Mouse (Mus musculus) lung, embryonic 16.5 days (tissue): ENCODE data around the gene Zkscan6. TPM values are rescaled to one million over a fixed set of nuclear protein-coding genes. Genes with fewer than 3 reads are reported as not detected.

Source experiments
- ATAC-seq: fragments of 200-750 bp; cut with Nextera tagmentation; 2 replicates; pipeline ENCODE4 v1.8.0; 2017; ENCODE audit warnings: low read depth, mild to moderate bottlenecking, moderate library complexity
- H3K27ac ChIP-seq: fragments of 300-500 bp; sonication (generic); 2 replicates; pipeline ENCODE4 v1.5.1; 2014; ENCODE audit warnings: mild to moderate bottlenecking, control low read depth, low read length
- H3K27me3 ChIP-seq: fragments of 300-500 bp; sonication (generic); 2 replicates; pipeline ENCODE4 v1.6.1; 2014; ENCODE audit warnings: low read depth, low read length, mixed read lengths; ENCODE audit not compliant: control insufficient read depth, insufficient read depth
- H3K36me3 ChIP-seq: fragments of 300-500 bp; sonication (generic); 2 replicates; pipeline ENCODE4 v1.6.1; 2014; ENCODE audit warnings: low read length; ENCODE audit not compliant: control insufficient read depth, insufficient read depth
- H3K4me1 ChIP-seq: fragments of 300-500 bp; sonication (generic); replicated peaks from 2 replicates; pipeline ENCODE4 v1.6.1; 2014; ENCODE audit warnings: low read length, mixed read lengths; ENCODE audit not compliant: control insufficient read depth, insufficient read depth
- H3K4me2 ChIP-seq: fragments of 300-500 bp; sonication (generic); 2 replicates; pipeline ENCODE4 v1.6.1; 2014; ENCODE audit warnings: low read depth, low read length, control low read depth
- H3K4me3 ChIP-seq: fragments of 300-500 bp; sonication (generic); 2 replicates; pipeline ENCODE4 v1.5.1; 2014; ENCODE audit warnings: mild to moderate bottlenecking, low read length, control low read depth
- H3K9ac ChIP-seq: fragments of 300-500 bp; sonication (generic); 2 replicates; pipeline ENCODE4 v1.6.1; 2014; ENCODE audit warnings: low read length, control low read depth
- H3K9me3 ChIP-seq: fragments of 300-500 bp; sonication (generic); 2 replicates; pipeline ENCODE4 v1.6.1; 2016; ENCODE audit warnings: low read length; ENCODE audit not compliant: control insufficient read depth
- WGBS: fragments of 180-500 bp; shearing (Covaris S2); extraction: QIAGEN DNeasy Blood & Tissue Kit; methylation state at CpG from one replicate; pipeline ENCODE4 v1.1.7; 2014; 5-methylcytosine and 5-hydroxymethylcytosine counted together
- polyA plus RNA-seq: library from polyadenylated mRNA; unstranded; fragments of >200 nt; fragmentation: Nextera tagmentation; extraction: Ambion mirVana; gene quantifications from 2 replicates; pipeline ENCODE4 v1.2.1, GENCODE M21; 2015

Gene Zkscan6
- polyA plus RNA-seq, 1 experiment from 2014 or later = 16.9 TPM

- H3K4me3 ChIP-seq = no peak overlapping the region
- H3K27me3 ChIP-seq = no peaks in the 10 kb centered on the region
- peaks cover 9% of the 10 kb centered on the region for H3K4me1 ChIP-seq
- no peak overlapping the region for H3K27ac ChIP-seq
- no peaks in the 10 kb centered on the region for H3K36me3 ChIP-seq
- no peak overlapping the region for H3K9ac ChIP-seq
- no peak overlapping the region for H3K4me2 ChIP-seq
- 37% methylated on average over 5 of the region's 5 CpGs for WGBS
- ATAC-seq = no peak
- no peaks in the 10 kb centered on the region for H3K9me3 ChIP-seq
Measured at GRCm38 (mm10) chr11:65777810-65778209, 29.2 kb upstream of the Zkscan6 start.

GRCm38 (mm10) chr11:65779066-65779465 lies 27.9 kb upstream of the Zkscan6 start:
- no peaks in the 10 kb centered on the region for H3K27me3 ChIP-seq
- H3K9ac ChIP-seq = no peak overlapping the region
- H3K27ac ChIP-seq = no peak overlapping the region
- H3K9me3 ChIP-seq = no peaks in the 10 kb centered on the region
- ATAC-seq = no peak
- H3K4me3 ChIP-seq = no peak overlapping the region
- peaks cover 9% of the 10 kb centered on the region for H3K4me1 ChIP-seq
- no peak overlapping the region for H3K4me2 ChIP-seq
- WGBS = 33% methylated on average over 1 of the region's 1 CpGs
- H3K36me3 ChIP-seq = no peaks in the 10 kb centered on the region

GRCm38 (mm10) chr11:65779578-65779977 lies 27.4 kb upstream of the Zkscan6 start:
- no peak for ATAC-seq
- Histone ChIP-seq H3K9me3 (no peaks in the 10 kb centered on the region), H3K36me3 (no peaks in the 10 kb centered on the region), H3K4me1 (peaks cover 11% of the 10 kb centered on the region), H3K4me2 (no peak overlapping the region), H3K4me3 (no peak overlapping the region), H3K9ac (no peak overlapping the region), H3K27ac (no peak overlapping the region), H3K27me3 (no peaks in the 10 kb centered on the region)
- 94% methylated on average over 1 of the region's 1 CpGs for WGBS

- H3K4me2 ChIP-seq = no peak overlapping the region
- 73% methylated on average over 3 of the region's 3 CpGs for WGBS
- H3K27ac ChIP-seq = no peak overlapping the region
- no peaks in the 10 kb centered on the region for H3K9me3 ChIP-seq
- ATAC-seq = no peak
- H3K27me3 ChIP-seq = no peaks in the 10 kb centered on the region
- no peak overlapping the region for H3K9ac ChIP-seq
- H3K4me3 ChIP-seq = no peak overlapping the region
- peaks cover 18% of the 10 kb centered on the region for H3K4me1 ChIP-seq
- H3K36me3 ChIP-seq = no peaks in the 10 kb centered on the region
Measured at GRCm38 (mm10) chr11:65781596-65781995, 25.4 kb upstream of the Zkscan6 start.

GRCm38 (mm10) chr11:65786160-65786559 lies 20.8 kb upstream of the Zkscan6 start:
- 62% methylated on average over 2 of the region's 2 CpGs for WGBS
- Histone ChIP-seq H3K4me2 (peak overlapping the region; percentile 19), H3K36me3 (no peaks in the 10 kb centered on the region), H3K4me1 (peaks cover 8% of the 10 kb centered on the region; the same call in 1 of the 2 replicates), H3K4me3 (no peak overlapping the region), H3K27me3 (no peaks in the 10 kb centered on the region), H3K27ac (no peak overlapping the region), H3K9me3 (no peaks in the 10 kb centered on the region), H3K9ac (no peak overlapping the region)
- no peak for ATAC-seq

GRCm38 (mm10) chr11:65787421-65788151 lies 19.4 kb upstream of the Zkscan6 start:
- Histone ChIP-seq H3K27me3 (no peaks in the 10 kb centered on the region), H3K9ac (peak overlapping the region; percentile 98), H3K9me3 (no peaks in the 10 kb centered on the region), H3K36me3 (no peaks in the 10 kb centered on the region), H3K27ac (peak overlapping the region; percentile 80), H3K4me1 (peaks cover 8% of the 10 kb centered on the region; the same call in 1 of the 2 replicates), H3K4me2 (peak overlapping the region; percentile 60), H3K4me3 (peak overlapping the region; percentile 84)
- peak; percentile 86 for ATAC-seq
- under 1% methylated on average over 63 of the region's 71 CpGs for WGBS

GRCm38 (mm10) chr11:65788154-65788553 lies 18.8 kb upstream of the Zkscan6 start, which contains the start of gene Map2k4:
TSS of gene Map2k4 (minus strand) at chr11:65788297.
- H3K27ac ChIP-seq = peak within 1 kb of the TSS; percentile 80
- H3K27me3 ChIP-seq = no peaks in the 10 kb centered on the region
- peaks cover 8% of the 10 kb centered on the region; the same call in 1 of the 2 replicates for H3K4me1 ChIP-seq
- WGBS = 0% methylated on average over 36 of the region's 36 CpGs
- H3K36me3 ChIP-seq = no peaks in the 10 kb centered on the region
- peak within 1 kb of the TSS; percentile 98 for H3K9ac ChIP-seq
- peak within 1 kb of the TSS; percentile 60 for H3K4me2 ChIP-seq
- H3K9me3 ChIP-seq = no peaks in the 10 kb centered on the region
- H3K4me3 ChIP-seq = peak within 1 kb of the TSS; percentile 84
- peak; percentile 100 for ATAC-seq

GRCm38 (mm10) chr11:65794428-65795219 lies 12.4 kb upstream of the Zkscan6 start:
- 45% methylated on average over 10 of the region's 10 CpGs for WGBS
- no peaks in the 10 kb centered on the region for H3K9me3 ChIP-seq
- H3K4me3 ChIP-seq = no peak overlapping the region
- H3K27ac ChIP-seq = no peak overlapping the region
- H3K27me3 ChIP-seq = no peaks in the 10 kb centered on the region
- no peak overlapping the region for H3K4me2 ChIP-seq
- ATAC-seq = no peak
- H3K36me3 ChIP-seq = no peaks in the 10 kb centered on the region
- H3K4me1 ChIP-seq = no peaks in the 10 kb centered on the region
- H3K9ac ChIP-seq = no peak overlapping the region

GRCm38 (mm10) chr11:65795896-65796295 lies 11.1 kb upstream of the Zkscan6 start:
- Histone ChIP-seq H3K9me3 (no peaks in the 10 kb centered on the region), H3K27me3 (no peaks in the 10 kb centered on the region), H3K36me3 (no peaks in the 10 kb centered on the region), H3K27ac (no peak overlapping the region), H3K9ac (no peak overlapping the region), H3K4me3 (no peak overlapping the region), H3K4me1 (no peaks in the 10 kb centered on the region), H3K4me2 (no peak overlapping the region)
- 93% methylated on average over 1 of the region's 1 CpGs for WGBS
- ATAC-seq = no peak
